Mouse (Mus musculus): Measurements from ENCODE around the gene Cdh11. TPM values are rescaled to one million over a fixed set of nuclear protein-coding genes. Genes with fewer than 3 reads are reported as not detected.
"Not testable (repeated sequence)": the region's sequence is repeated elsewhere in the genome, so short reads cannot be mapped to it uniquely, and the experiment has no call there.

The Cdh11 gene
- polyA plus RNA-seq, 1 experiment from 2014 or later = 77.0 TPM

- Histone ChIP-seq H3K4me3 (no peak overlapping the region), H3K36me3 (no peaks in the 10 kb centered on the region), H3K4me2 (replicated peaks) (no peak overlapping the region), H3K9me3 (no peaks in the 10 kb centered on the region), H3K27ac (no peak overlapping the region), H3K27me3 (replicated peaks) (no peaks in the 10 kb centered on the region), H3K9ac (no peak overlapping the region), H3K4me1 (peaks cover 12% of the 10 kb centered on the region; the same call in 1 of the 2 replicates)
- no peak for ATAC-seq (ENCODE audit: low FRiP score, low read depth)
- WGBS = 31% methylated on average over 1 of the region's 1 CpGs
These were observed 85.2 kb downstream of the Cdh11 start for GRCm38 (mm10) chr8:102700245-102700644.

GRCm38 (mm10) chr8:102698232-102698837, 87.1 kb downstream of the Cdh11 start:
- no peak overlapping the region for H3K4me3 ChIP-seq
- ATAC-seq (ENCODE audit: low FRiP score, low read depth) = peak; percentile 65
- H3K9me3 ChIP-seq = no peaks in the 10 kb centered on the region
- H3K36me3 ChIP-seq = no peaks in the 10 kb centered on the region
- H3K4me1 ChIP-seq = peaks cover 12% of the 10 kb centered on the region; the same call in 1 of the 2 replicates
- H3K27me3 ChIP-seq (replicated peaks) = no peaks in the 10 kb centered on the region
- 21% methylated on average over 11 of the region's 11 CpGs for WGBS
- no peak overlapping the region for H3K9ac ChIP-seq
- H3K4me2 ChIP-seq (replicated peaks) = no peak overlapping the region
- H3K27ac ChIP-seq = no peak overlapping the region

GRCm38 (mm10) chr8:102693465-102693864, 92.0 kb downstream of the Cdh11 start:
- Histone ChIP-seq H3K9ac (no peak overlapping the region), H3K36me3 (no peaks in the 10 kb centered on the region), H3K4me2 (replicated peaks) (no peak overlapping the region), H3K27ac (no peak overlapping the region), H3K9me3 (no peaks in the 10 kb centered on the region), H3K4me3 (no peak overlapping the region), H3K4me1 (peaks cover 8% of the 10 kb centered on the region; the same call in 1 of the 2 replicates), H3K27me3 (replicated peaks) (no peaks in the 10 kb centered on the region)
- WGBS = 55% methylated on average over 1 of the region's 1 CpGs
- ATAC-seq (ENCODE audit: low FRiP score, low read depth) = no peak

- not testable (repeated sequence) for H3K9ac ChIP-seq; H3K27me3 ChIP-seq (replicated peaks); H3K4me2 ChIP-seq (replicated peaks); H3K4me1 ChIP-seq; H3K9me3 ChIP-seq; H3K4me3 ChIP-seq; ATAC-seq (ENCODE audit: low FRiP score, low read depth); H3K36me3 ChIP-seq; H3K27ac ChIP-seq
- 68% methylated on average over 7 of the region's 7 CpGs for WGBS
These were observed 100.0 kb downstream of the Cdh11 start for GRCm38 (mm10) chr8:102685491-102685890.

GRCm38 (mm10) chr8:102685023-102685422, 100.4 kb downstream of the Cdh11 start:
- H3K4me2 ChIP-seq (replicated peaks) = no peak overlapping the region
- WGBS = 74% methylated on average over 11 of the region's 11 CpGs
- no peak for ATAC-seq (ENCODE audit: low FRiP score, low read depth)

GRCm38 (mm10) chr8:102677148-102677547, 108.3 kb downstream of the Cdh11 start:
- Histone ChIP-seq H3K4me1 (no peaks in the 10 kb centered on the region), H3K27me3 (replicated peaks) (no peaks in the 10 kb centered on the region), H3K4me3 (no peak overlapping the region), H3K9ac (no peak overlapping the region), H3K27ac (no peak overlapping the region), H3K36me3 (peaks cover 12% of the 10 kb centered on the region; the same call in 1 of the 2 replicates), H3K9me3 (no peaks in the 10 kb centered on the region), H3K4me2 (replicated peaks) (no peak overlapping the region)
- 83% methylated on average over 3 of the region's 3 CpGs for WGBS
- ATAC-seq (ENCODE audit: low FRiP score, low read depth) = no peak

More at GRCm38 (mm10) chr8:102685023-102685422, 100.4 kb downstream of the Cdh11 start:
- H3K9ac ChIP-seq = no peak overlapping the region
- no peaks in the 10 kb centered on the region for H3K9me3 ChIP-seq
- H3K36me3 ChIP-seq = no peaks in the 10 kb centered on the region
- no peak overlapping the region for H3K4me3 ChIP-seq
- no peaks in the 10 kb centered on the region for H3K27me3 ChIP-seq (replicated peaks)
- H3K27ac ChIP-seq = no peak overlapping the region
- H3K4me1 ChIP-seq = no peaks in the 10 kb centered on the region

- H3K27ac ChIP-seq; H3K4me3 ChIP-seq; H3K4me1 ChIP-seq; H3K27me3 ChIP-seq (replicated peaks); ATAC-seq (ENCODE audit: low FRiP score, low read depth); H3K9ac ChIP-seq; H3K9me3 ChIP-seq; H3K4me2 ChIP-seq (replicated peaks): not testable (repeated sequence)
- WGBS = 87% methylated on average over 5 of the region's 5 CpGs
- peaks cover 13% of the 10 kb centered on the region; the same call in 1 of the 2 replicates for H3K36me3 ChIP-seq
These were observed 120.9 kb downstream of the Cdh11 start for GRCm38 (mm10) chr8:102664561-102664960.

GRCm38 (mm10) chr8:102656529-102656928, 128.9 kb downstream of the Cdh11 start:
- Histone ChIP-seq H3K27ac (no peak overlapping the region), H3K27me3 (replicated peaks) (no peaks in the 10 kb centered on the region), H3K36me3 (peaks cover 11% of the 10 kb centered on the region; the same call in 1 of the 2 replicates), H3K4me1 (no peaks in the 10 kb centered on the region), H3K4me3 (no peak overlapping the region), H3K9ac (no peak overlapping the region), H3K9me3 (no peaks in the 10 kb centered on the region), H3K4me2 (replicated peaks) (no peak overlapping the region)
- ATAC-seq (ENCODE audit: low FRiP score, low read depth) = no peak
- 90% methylated on average over 2 of the region's 2 CpGs for WGBS

GRCm38 (mm10) chr8:102651964-102652363, 133.5 kb downstream of the Cdh11 start:
- H3K9ac ChIP-seq = no peak overlapping the region
- H3K36me3 ChIP-seq = peaks cover 10% of the 10 kb centered on the region; the same call in 1 of the 2 replicates
- H3K4me1 ChIP-seq = no peaks in the 10 kb centered on the region
- no peak for ATAC-seq (ENCODE audit: low FRiP score, low read depth)
- H3K4me2 ChIP-seq (replicated peaks) = no peak overlapping the region
- no peaks in the 10 kb centered on the region for H3K27me3 ChIP-seq (replicated peaks)
- no peaks in the 10 kb centered on the region for H3K9me3 ChIP-seq
- no peak overlapping the region for H3K27ac ChIP-seq
- H3K4me3 ChIP-seq = no peak overlapping the region
- WGBS = 88% methylated on average over 4 of the region's 4 CpGs

GRCm38 (mm10) chr8:102627151-102627550, 158.3 kb downstream of the Cdh11 start:
- 85% methylated on average over 3 of the region's 3 CpGs for WGBS
- H3K27me3 ChIP-seq (replicated peaks) = no peaks in the 10 kb centered on the region
- no peak overlapping the region for H3K4me2 ChIP-seq (replicated peaks)
- H3K27ac ChIP-seq = no peak overlapping the region
- H3K4me1 ChIP-seq = no peaks in the 10 kb centered on the region
- no peak overlapping the region for H3K4me3 ChIP-seq
- no peak overlapping the region for H3K9ac ChIP-seq
- H3K9me3 ChIP-seq = no peaks in the 10 kb centered on the region
- H3K36me3 ChIP-seq = no peaks in the 10 kb centered on the region
- no peak for ATAC-seq (ENCODE audit: low FRiP score, low read depth)

GRCm38 (mm10) chr8:102612146-102612545, 173.3 kb downstream of the Cdh11 start:
- ATAC-seq (ENCODE audit: low FRiP score, low read depth) = no peak
- 92% methylated on average over 4 of the region's 4 CpGs for WGBS
- no peak overlapping the region for H3K27ac ChIP-seq
- no peak overlapping the region for H3K9ac ChIP-seq
- H3K4me3 ChIP-seq = no peak overlapping the region
- H3K9me3 ChIP-seq = no peaks in the 10 kb centered on the region
- H3K4me2 ChIP-seq (replicated peaks) = no peak overlapping the region
- H3K36me3 ChIP-seq = no peaks in the 10 kb centered on the region
- H3K27me3 ChIP-seq (replicated peaks) = no peaks in the 10 kb centered on the region
- H3K4me1 ChIP-seq = no peaks in the 10 kb centered on the region

GRCm38 (mm10) chr8:102601327-102601726, 184.1 kb downstream of the Cdh11 start:
- Histone ChIP-seq H3K27me3 (replicated peaks) (no peaks in the 10 kb centered on the region), H3K27ac (no peak overlapping the region), H3K36me3 (no peaks in the 10 kb centered on the region), H3K9me3 (no peaks in the 10 kb centered on the region), H3K4me3 (no peak overlapping the region), H3K4me2 (replicated peaks) (no peak overlapping the region), H3K9ac (no peak overlapping the region), H3K4me1 (no peaks in the 10 kb centered on the region)
- ATAC-seq (ENCODE audit: low FRiP score, low read depth) = no peak
- WGBS = 81% methylated on average over 4 of the region's 4 CpGs

GRCm38 (mm10) chr8:102596523-102596922, 188.9 kb downstream of the Cdh11 start:
- Histone ChIP-seq H3K4me3 (no peak overlapping the region), H3K4me1 (no peaks in the 10 kb centered on the region), H3K27me3 (replicated peaks) (no peaks in the 10 kb centered on the region), H3K4me2 (replicated peaks) (no peak overlapping the region), H3K27ac (no peak overlapping the region), H3K36me3 (no peaks in the 10 kb centered on the region), H3K9me3 (no peaks in the 10 kb centered on the region), H3K9ac (no peak overlapping the region)
- no peak for ATAC-seq (ENCODE audit: low FRiP score, low read depth)
- WGBS = 19% methylated on average over 3 of the region's 3 CpGs

Data from neural tube, embryonic 12.5 days (tissue).